Mouse (Mus musculus): ENCODE results near the gene Tob2. TPM values are rescaled to one million over a fixed set of nuclear protein-coding genes. Genes with fewer than 3 reads are reported as not detected.

The Tob2 gene
- total RNA-seq, 2 experiments from 2014 or later: 5.3 to 6.3 TPM

GRCm38 (mm10) chr15:81869985-81870384 is 11.4 kb upstream of the Tob2 start:
- 0 out of 2 replicates have a peak, but pooled peaks have one; percentile 19 for ATAC-seq (replicated peaks; ENCODE audit: low FRiP score, poor library complexity, severe bottlenecking)

GRCm38 (mm10) chr15:81864238-81864637 is 5.6 kb upstream of the Tob2 start:
- ATAC-seq (replicated peaks; ENCODE audit: low FRiP score, poor library complexity, severe bottlenecking): no peak

- no peak for ATAC-seq (replicated peaks; ENCODE audit: low FRiP score, poor library complexity, severe bottlenecking)
Measured at GRCm38 (mm10) chr15:81860471-81861135, 2.0 kb upstream of the Tob2 start.

- ATAC-seq (replicated peaks; ENCODE audit: low FRiP score, poor library complexity, severe bottlenecking): peak; percentile 69
Measured at GRCm38 (mm10) chr15:81859330-81860255, 997 bp upstream of the Tob2 start.

- peak; percentile 48 for ATAC-seq (replicated peaks; ENCODE audit: low FRiP score, poor library complexity, severe bottlenecking)
Measured at GRCm38 (mm10) chr15:81858138-81858516, 469 bp downstream of the Tob2 start.

GRCm38 (mm10) chr15:81857724-81858116 is 876 bp downstream of the Tob2 start:
- peak; percentile 5 for ATAC-seq (replicated peaks; ENCODE audit: low FRiP score, poor library complexity, severe bottlenecking)

- ATAC-seq (replicated peaks; ENCODE audit: low FRiP score, poor library complexity, severe bottlenecking): no peak
Measured at GRCm38 (mm10) chr15:81856938-81857723, 1.5 kb downstream of the Tob2 start.

- ATAC-seq (replicated peaks; ENCODE audit: low FRiP score, poor library complexity, severe bottlenecking): peak; percentile 73
Measured at GRCm38 (mm10) chr15:81856030-81856790, 2.4 kb downstream of the Tob2 start.

- no peak for ATAC-seq (replicated peaks; ENCODE audit: low FRiP score, poor library complexity, severe bottlenecking)
Measured at GRCm38 (mm10) chr15:81853081-81853480, 5.5 kb downstream of the Tob2 start.

GRCm38 (mm10) chr15:81852411-81853000 is 6.1 kb downstream of the Tob2 start:
- ATAC-seq (replicated peaks; ENCODE audit: low FRiP score, poor library complexity, severe bottlenecking): no peak

GRCm38 (mm10) chr15:81851375-81851774 is 7.2 kb downstream of the Tob2 start:
- no peak for ATAC-seq (replicated peaks; ENCODE audit: low FRiP score, poor library complexity, severe bottlenecking)

GRCm38 (mm10) chr15:81850718-81851117 is 7.9 kb downstream of the Tob2 start:
- ATAC-seq (replicated peaks; ENCODE audit: low FRiP score, poor library complexity, severe bottlenecking): no peak

GRCm38 (mm10) chr15:81849104-81849503 is 9.5 kb downstream of the Tob2 start:
- ATAC-seq (replicated peaks; ENCODE audit: low FRiP score, poor library complexity, severe bottlenecking): no peak

GRCm38 (mm10) chr15:81848301-81848700 is 10.3 kb downstream of the Tob2 start:
- ATAC-seq (replicated peaks; ENCODE audit: low FRiP score, poor library complexity, severe bottlenecking): peak; percentile 86

GRCm38 (mm10) chr15:81847861-81848260 is 10.7 kb downstream of the Tob2 start:
- 0 out of 2 replicates have a peak, but pooled peaks have one; percentile 10 for ATAC-seq (replicated peaks; ENCODE audit: low FRiP score, poor library complexity, severe bottlenecking)

- no peak for ATAC-seq (replicated peaks; ENCODE audit: low FRiP score, poor library complexity, severe bottlenecking)
Measured at GRCm38 (mm10) chr15:81847161-81847560, 11.4 kb downstream of the Tob2 start.

GRCm38 (mm10) chr15:81846755-81847154 is 11.8 kb downstream of the Tob2 start:
- no peak for ATAC-seq (replicated peaks; ENCODE audit: low FRiP score, poor library complexity, severe bottlenecking)

- ATAC-seq (replicated peaks; ENCODE audit: low FRiP score, poor library complexity, severe bottlenecking): no peak
Measured at GRCm38 (mm10) chr15:81845724-81846123, 12.9 kb downstream of the Tob2 start.

- no peak for ATAC-seq (replicated peaks; ENCODE audit: low FRiP score, poor library complexity, severe bottlenecking)
Measured at GRCm38 (mm10) chr15:81845033-81845625, 13.5 kb downstream of the Tob2 start.
